Mouse (Mus musculus) kidney, adult 10 weeks (tissue): ENCODE data around the gene Fkbp7. TPM values are rescaled to one million over a fixed set of nuclear protein-coding genes. Genes with fewer than 3 reads are reported as not detected.

ENCODE experiments used
- polyA plus RNA-seq: library from polyadenylated mRNA; stranded (reverse); fragments of 350-450 nt; fragmentation: Illumina TruSeq; extraction: RNeasy Lipid Tissue Mini Kit (QIAGEN cat#74804); gene quantifications from one replicate; pipeline ENCODE4 v1.2.3, GENCODE M21; 2014; ENCODE audit warnings: low read depth, low replicate concordance

Fkbp7 gene
- polyA plus RNA-seq = 31.7 TPM

DNA sequence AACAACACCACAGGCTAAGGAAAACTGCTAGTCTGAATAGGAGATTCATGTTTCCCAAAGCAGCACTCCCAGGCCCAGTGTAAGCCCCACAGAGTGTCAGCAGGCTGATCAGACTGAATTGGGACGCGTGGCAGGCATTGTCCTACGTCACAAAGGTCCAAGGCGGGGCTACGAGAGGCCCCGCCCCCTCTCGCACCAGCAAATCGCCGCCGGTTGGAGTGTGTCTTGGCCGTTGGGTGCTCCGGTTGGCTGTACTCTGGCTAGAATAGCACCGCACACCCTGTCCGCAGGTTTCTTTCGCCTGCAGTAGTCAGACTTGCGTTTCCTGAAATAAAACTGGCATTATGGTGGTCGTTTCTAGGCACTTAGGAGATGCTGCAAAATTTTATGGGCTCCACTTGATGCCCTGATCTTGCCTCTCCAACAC is at the start of gene Fkbp7:
Fkbp7 (minus strand) TSS at position 151 of the 427 bp plus-strand sequence.

DNA sequence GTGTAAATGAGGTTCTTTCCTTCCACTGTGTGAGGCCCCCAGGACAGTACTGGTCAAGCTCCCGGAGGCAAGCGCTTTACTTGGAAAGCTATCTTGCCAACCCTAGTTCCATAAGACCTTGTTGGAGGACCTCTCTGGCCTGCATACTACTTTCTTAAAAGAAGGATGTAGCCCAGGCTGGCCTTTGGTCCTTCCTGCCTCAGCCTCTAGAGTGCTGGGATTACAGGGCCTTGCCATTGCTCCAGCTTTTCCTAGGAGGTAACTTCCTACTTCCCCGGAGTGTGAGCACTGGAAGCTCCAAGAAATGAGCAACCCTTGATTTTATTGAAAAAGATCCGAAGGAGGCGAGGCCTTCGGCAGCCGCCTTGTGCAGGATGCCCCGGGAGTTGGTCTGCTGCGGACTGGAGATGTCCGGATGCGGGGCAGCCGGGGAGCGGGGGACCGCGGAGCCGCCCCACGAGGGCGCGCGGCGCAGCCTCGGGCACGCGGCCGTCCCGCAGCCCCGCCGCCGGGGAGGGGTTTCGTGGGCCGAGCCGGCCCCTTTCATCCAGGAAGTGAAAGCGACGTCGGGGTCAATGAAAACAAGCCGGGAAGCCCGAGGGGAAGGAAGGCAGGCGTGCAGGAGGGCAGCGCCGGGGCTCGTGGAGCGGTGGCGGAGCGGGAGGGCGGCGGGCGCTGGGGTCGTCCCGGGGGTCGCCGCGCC is 2.0 kb upstream of the Fkbp7 start, which contains the start of gene Plekha3:
Plekha3 (plus strand) TSS at position 557 of the 703 bp plus-strand sequence.

DNA sequence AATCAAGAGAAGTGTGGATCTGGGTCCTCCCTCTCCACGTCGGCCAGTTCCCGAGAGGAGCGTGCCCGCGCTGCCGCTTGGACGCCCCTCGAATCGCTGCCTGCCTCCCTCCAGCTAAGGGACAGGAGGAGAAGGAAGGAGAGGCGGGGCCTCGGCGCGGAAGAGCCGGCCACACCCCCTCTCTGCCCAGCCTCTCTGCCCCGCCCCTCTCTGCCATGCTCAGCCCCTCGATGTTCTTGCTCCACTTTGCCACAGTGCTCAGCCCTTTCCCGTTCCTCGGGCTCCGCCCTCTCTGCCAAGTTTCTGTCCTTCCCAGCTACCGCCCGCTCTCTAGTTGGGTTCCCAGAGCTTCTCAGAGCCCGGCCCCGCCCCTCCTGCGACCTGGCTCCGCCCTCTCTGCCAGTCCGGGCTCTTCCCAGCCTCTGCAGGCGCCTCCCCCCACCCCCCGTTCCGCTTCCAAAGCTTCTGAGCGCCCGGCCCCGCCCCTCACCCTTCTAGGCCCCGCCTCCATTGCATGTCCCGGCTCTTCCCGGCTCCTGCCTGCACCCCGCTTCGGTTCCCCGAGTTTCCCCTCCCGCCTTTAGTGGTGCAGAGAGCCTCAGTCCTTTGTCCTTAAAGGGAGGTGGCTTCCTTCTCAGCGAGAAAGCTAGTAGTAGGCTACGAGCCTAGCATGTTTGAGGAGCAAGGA is 24.9 kb downstream of the Fkbp7 start, which contains the start of the genes Prkra and Pjvk:
Prkra (minus strand) TSS at position 133 of the 688 bp plus-strand sequence.
Pjvk (plus strand) TSS at position 594 of the 688 bp plus-strand sequence.

Other genes with a start within 250 kb of the Fkbp7 start
- gene Prkra, start 25.1 kb downstream of the Fkbp7 start, polyA plus RNA-seq = 30.0 TPM
- 5.5 TPM for gene Pjvk, start 24.6 kb downstream of the Fkbp7 start, polyA plus RNA-seq
- gene Plekha3, start 2.2 kb upstream of the Fkbp7 start, polyA plus RNA-seq = 75.0 TPM